Mouse (Mus musculus): Measurements from ENCODE around the gene Nipbl. TPM values are rescaled to one million over a fixed set of nuclear protein-coding genes. Genes with fewer than 3 reads are reported as not detected.

The Nipbl gene
- polyA plus RNA-seq (2015; fragmentation: Nextera tagmentation; extraction: Ambion mirVana): 9.1 and 9.8 TPM in 2 replicates

DNA sequence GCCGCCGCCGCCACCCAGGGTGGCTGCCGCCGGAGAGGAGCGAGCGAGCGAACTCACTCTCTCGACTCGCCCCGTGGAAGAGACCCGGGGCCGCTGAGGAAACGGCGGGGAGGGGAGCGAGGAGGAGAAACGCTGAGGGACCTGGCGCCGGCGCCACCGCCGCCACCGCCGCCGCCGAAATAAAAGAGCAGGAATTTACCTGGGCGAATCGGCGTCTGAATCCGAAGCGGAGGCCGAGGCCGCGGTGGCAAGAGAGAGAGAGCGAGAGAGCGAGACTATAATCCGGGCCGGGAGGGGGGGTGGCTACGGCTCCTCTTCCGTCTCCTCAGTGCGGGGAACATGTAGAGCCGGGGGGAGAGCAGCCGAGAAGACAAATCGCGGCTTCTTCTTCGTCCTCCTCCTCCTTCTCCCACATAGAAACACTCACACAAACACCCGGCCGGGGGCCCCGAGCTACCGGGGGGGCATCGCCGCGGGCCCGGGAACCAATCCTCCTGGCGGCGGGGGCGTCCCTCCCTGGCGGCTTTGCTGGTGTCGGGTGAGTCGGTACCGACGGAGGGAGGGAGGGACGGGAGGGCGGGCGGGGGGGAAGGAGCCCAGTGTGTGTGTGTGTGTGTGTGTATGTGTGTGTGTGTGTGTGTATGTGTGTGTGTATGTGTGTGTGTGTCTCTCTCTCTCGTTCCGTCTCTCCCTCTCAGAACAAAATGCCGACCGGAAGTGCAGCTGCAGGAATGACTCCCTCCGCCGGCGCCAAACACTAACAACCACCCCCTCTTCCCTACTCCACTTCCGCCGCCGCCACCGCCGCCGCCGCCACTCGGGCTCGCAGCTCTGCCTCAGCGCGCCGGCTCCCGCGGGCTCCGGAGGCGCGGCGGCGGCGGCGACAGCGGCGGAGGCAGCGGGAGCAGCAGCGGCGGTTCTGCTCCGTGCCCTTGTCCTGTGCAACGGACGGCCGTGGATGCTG is at the start of gene Nipbl:
Gene Nipbl (minus strand): TSS at position 538 of the 964 bp plus-strand sequence.

Other genes with a start within 250 kb of the Nipbl start
- gene Gm2310, start 75.5 kb upstream of the Nipbl start, polyA plus RNA-seq (2015; fragmentation: Nextera tagmentation; extraction: Ambion mirVana): not detected in 2 replicates

Data from urinary bladder, postnatal 0 days (tissue).